Mouse (Mus musculus): Measurements from ENCODE around the gene Aif1.
"Not testable (repeated sequence)": the region's sequence is repeated elsewhere in the genome, so short reads cannot be mapped to it uniquely, and the experiment has no call there.

Aif1 gene

DNA sequence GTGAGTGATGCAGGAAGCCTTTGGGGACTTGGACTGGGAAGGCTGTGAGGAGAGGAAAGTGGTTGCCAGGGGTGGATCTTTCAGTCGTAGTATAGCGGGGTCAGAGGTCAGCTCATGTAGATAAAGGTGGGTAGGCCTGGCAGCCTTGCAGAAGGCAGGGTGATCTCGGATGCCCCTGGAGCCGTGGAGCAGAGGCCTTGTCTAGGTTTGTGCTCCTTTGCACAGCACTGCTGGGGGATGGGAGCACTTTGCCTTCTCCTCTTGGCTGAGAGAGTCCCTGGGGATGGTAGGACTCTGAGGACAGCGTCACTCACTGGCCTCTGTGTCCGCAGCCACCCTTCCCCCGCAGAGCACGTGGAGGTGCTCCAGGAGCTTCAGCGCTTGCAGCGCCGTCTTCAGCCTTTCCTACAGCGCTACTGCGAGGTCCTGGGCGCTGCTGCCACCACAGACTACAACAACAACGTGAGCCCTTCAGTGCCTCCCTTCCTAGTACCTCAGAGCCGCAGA is 35.3 kb downstream of the Aif1 start:
- DNase-seq: no peak

- no peak for DNase-seq
These were observed 36.6 kb downstream of the Aif1 start for GRCm38 (mm10) chr17:35139269-35139668.

- DNase-seq: no peak
These were observed 40.1 kb downstream of the Aif1 start for GRCm38 (mm10) chr17:35135591-35136320.

- DNase-seq: peak; percentile 95
These were observed 40.9 kb downstream of the Aif1 start, which contains the start of gene Bag6 for GRCm38 (mm10) chr17:35134801-35135590. Gene Bag6, plus strand, starts transcription at chr17:35135178.

GRCm38 (mm10) chr17:35133517-35133916 is 42.4 kb downstream of the Aif1 start:
- DNase-seq: no peak

DNA sequence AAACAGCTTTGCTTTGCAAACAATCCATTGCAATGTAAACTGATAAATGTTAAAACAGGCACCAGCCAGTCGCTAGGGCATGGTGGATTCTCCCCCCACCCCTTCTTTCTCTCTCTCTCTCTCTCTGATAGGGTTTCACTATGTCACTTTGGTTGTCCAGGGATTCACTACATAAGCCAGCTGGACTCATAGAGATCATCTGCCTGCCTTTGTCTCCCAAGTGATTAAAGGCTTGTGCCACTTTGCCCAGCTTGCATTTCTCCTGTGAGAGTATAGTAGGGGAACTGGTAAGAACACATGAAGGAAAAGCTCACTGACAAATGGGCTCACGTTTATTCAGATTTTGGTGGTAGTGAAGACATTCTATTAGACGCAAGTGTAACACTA is 43.7 kb downstream of the Aif1 start:
- no peak for DNase-seq

DNA sequence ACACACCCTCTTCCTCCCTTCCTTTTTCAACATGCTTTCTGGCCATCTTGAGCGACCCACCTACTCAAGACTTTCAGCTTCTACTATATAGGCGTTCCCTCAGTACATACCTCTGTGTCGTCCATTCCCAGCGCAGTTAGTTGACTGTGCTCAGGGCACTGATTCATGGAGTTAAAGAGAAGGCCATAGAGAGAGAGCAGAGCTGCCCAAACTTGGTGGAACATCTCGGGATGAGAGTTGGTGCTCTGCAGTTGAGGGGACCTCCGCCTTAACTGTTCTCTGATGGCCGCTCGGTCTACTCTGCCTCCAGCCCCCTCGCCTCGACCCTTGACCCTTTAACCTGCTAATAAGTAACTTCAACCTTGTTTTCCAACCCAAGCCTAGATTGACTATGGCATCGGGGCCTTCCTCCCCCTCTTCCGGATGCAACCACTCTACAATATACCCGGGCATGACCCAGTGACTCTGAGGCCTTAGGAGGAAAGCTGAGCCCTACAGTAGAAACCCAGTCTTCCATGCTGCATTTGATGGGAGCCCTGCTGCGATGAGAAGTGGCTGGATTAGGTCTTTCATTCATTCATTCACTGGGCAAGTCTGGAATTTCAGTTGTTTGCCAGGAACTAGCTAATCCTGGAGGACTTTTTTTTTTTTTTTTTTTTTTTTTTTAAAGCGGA is 44.2 kb downstream of the Aif1 start, which contains the start of gene Apom:
Gene Apom, minus strand, starts transcription at position 551 of the 674 bp plus-strand sequence.
- no peak for DNase-seq

DNA sequence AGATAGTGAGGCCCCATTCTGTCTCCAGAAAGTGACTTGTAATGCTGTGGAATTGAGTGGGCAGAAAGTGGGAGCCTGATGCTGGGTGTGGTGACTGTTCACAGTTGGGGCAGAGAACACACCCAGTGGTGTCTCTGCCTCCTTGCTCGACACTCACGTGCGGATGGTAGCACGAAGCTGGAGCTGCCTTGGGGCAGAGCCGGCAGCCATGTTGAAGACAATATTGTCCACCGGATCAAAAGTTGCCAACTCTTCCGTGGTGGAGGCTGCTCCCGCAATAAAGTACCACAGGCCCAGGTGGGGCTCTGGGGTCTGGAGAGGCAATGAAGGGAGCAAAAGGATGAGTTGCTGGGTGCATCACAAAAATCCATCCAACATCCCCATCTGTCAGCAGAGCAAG is 44.8 kb downstream of the Aif1 start:
- DNase-seq: no peak

- DNase-seq: no peak
These were observed 46.9 kb downstream of the Aif1 start for GRCm38 (mm10) chr17:35128996-35129395.

DNA sequence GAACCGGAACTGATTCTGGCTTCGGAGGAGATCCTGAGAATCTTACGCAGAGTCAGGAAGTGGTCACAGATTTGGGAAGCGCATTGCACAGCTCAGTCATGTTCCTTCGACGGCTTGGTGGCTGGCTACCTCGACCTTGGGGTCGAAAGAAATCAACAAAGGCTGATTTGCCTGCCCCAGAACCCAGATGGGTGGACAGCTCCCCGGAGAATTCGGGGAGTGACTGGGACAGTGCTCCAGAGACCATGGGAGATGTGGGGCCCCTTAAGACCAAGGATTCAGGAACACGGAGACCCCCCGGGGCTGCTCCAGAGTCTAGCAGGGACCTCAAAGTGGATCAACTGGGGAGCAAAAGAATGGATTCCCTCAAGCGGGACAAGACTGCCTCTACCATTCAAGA is 48.9 kb downstream of the Aif1 start:
- DNase-seq: no peak

DNA sequence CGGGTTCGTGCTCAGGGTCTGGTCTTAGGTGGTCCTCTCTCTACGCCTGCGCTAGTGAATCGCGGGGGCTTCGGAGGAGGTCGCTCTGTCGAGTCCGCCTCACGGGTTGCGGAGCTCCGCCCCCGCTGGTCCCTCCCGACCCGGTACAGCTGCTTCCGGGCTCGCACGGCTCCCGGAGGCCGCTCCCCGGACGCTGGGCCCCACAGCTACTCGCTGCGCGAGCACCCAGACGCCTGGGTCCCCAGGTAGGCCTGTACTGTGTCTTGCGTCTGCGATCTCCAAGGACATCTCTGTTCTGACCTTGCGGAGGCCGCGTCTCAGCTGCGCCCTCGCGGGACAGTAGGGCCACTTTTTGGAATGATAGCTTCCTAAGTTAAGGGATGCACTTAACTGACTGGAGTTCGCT is 49.7 kb downstream of the Aif1 start, which contains the start of gene D17H6S53E:
Gene D17H6S53E, plus strand, starts transcription at position 168 of the 406 bp plus-strand sequence.
- DNase-seq: peak; percentile 78

GRCm38 (mm10) chr17:35125578-35125977 is 50.3 kb downstream of the Aif1 start:
- no peak for DNase-seq

DNA sequence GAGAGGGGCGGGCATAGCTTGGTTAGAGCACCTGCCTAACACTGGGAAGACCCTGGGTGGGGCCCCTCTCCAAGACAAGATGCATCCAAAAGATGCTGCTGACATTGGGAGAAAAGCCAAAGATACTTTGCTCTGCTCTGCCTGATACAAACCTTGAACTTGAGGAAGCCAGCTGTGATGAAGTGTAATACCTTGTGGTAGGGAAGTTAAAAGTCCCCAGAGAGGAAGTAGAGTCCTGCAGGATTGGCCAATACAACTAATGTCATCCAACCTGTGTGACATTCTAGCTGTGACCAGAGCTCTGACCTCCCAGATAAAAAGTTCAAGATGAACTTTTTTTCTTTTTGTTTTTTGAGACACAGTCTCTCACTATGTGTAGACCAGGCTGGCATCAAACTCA is 50.8 kb downstream of the Aif1 start:
- no peak for DNase-seq

DNA sequence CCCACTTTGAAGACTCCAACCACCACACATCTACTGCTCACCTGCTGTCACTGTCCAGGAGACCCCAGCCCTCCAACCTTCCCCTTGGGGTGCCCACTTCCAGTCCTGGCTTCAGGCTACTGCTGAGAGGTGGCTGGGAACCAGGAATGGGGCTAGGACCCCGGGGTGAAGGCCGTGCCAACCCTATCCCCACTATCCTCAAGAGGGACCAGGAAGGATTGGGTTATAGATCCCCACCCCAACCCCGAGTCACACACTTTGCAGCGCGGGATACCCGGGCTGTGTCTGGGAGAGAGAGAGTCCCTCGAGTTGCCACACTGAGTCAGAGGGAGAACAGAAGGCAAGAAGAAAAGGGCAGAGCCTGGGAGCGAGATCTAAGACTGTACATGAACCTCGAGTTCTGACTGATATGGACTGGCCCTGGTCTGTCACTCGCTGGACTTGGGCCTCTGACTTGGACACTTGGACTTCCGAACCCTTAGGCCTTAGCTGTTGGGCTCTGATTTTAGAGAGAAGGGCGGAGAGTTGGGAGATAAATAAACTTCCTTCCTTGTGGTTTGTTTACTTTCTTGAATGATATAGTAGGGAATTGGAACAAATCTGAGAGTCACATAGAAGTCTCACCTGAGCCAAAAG is 51.5 kb downstream of the Aif1 start:
- not testable (repeated sequence) for DNase-seq

DNA sequence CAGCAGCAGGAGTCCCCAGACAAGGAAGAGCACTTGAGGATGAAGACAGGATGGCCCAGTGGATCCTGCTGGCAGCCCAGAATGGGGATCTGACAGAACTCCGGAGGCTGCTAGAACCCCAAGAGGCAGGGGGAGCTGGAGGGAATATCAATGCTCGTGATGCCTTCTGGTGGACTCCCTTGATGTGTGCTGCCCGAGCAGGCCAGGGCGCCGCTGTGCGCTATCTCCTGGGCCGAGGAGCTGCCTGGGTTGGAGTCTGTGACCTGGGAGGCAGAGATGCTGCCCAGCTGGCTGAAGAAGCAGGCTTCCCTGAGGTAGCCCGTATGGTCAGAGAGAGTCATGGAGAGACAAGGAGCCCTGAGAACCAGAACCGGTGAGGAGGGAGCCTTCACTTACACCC is 52.6 kb downstream of the Aif1 start:
- DNase-seq: not testable (repeated sequence)

DNA sequence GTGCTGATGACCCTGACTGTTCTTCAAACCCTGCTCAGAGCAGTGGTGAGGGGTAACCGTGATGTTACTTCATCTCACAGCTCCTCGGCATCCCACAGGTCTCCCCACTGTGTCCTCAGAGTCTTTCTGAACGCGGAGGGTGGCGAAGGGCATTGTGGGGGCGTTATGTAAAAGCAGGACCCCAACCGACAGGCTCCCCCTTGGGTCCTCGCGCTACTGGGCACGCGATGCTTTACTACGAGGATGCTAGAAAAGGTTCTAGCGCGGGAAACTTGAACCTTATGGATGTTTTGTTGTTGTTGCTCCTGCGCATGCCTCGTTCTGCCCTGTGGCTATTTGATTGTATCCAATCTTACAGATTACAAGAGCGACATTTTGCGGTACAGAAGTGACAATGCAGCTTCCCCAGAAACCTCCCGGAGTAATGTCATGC is 54.0 kb downstream of the Aif1 start, which contains the start of gene Csnk2b:
Gene Csnk2b, minus strand, starts transcription at position 183 of the 433 bp plus-strand sequence.
- DNase-seq: peak; percentile 51

GRCm38 (mm10) chr17:35121143-35121799 is 54.6 kb downstream of the Aif1 start, which contains the start of gene Gpank1:
Gene Gpank1, plus strand, starts transcription at chr17:35121455.
- DNase-seq: peak; percentile 97

Data from lung, postnatal 14 days (tissue).